Mouse (Mus musculus) macrophage (primary cell): ENCODE measurements around the gene I0C0044D17Rik. TPM values are rescaled to one million over a fixed set of nuclear protein-coding genes. Genes with fewer than 3 reads are reported as not detected.
"Not testable (repeated sequence)": the region's sequence is repeated elsewhere in the genome, so short reads cannot be mapped to it uniquely, and the experiment has no call there.

Source experiments
- H3K27ac ChIP-seq: fragments of 350-480 bp; formaldehyde crosslinking; 2 replicates; pipeline ENCODE4 v1.9.0; 2021
- H3K36me3 ChIP-seq: fragments of 350-480 bp; formaldehyde crosslinking; 2 replicates; pipeline ENCODE4 v1.9.0; 2021; ENCODE audit errors: inconsistent target
- H3K4me3 ChIP-seq: fragments of 350-480 bp; formaldehyde crosslinking; 2 replicates; pipeline ENCODE4 v1.9.0; 2021; ENCODE audit errors: inconsistent target
- H3K79me2 ChIP-seq: fragments of 350-480 bp; formaldehyde crosslinking; 2 replicates; pipeline ENCODE4 v1.9.0; 2021; ENCODE audit errors: inconsistent target
- WGBS: methylation state at CpG from one replicate; pipeline ENCODE4 v1.1.7; 2026; ENCODE audit warnings: inconsistent platforms; ENCODE audit not compliant: missing documents; 5-methylcytosine and 5-hydroxymethylcytosine counted together
- polyA plus RNA-seq: library from polyadenylated mRNA; stranded (reverse); fragments of 250-400 nt; gene quantifications from 3 replicates; pipeline ENCODE4 v1.2.4, GENCODE M21; 2018; ENCODE audit warnings: inconsistent platforms

I0C0044D17Rik gene
- polyA plus RNA-seq, 1 experiment from 2014 or later = not detected

- WGBS = 88% methylated on average over 7 of the region's 7 CpGs
- H3K36me3 ChIP-seq = no peaks in the 10 kb centered on the region
- H3K79me2 ChIP-seq = no peaks in the 10 kb centered on the region
- no peak overlapping the region for H3K27ac ChIP-seq
- H3K4me3 ChIP-seq = no peak overlapping the region
Measured at GRCm38 (mm10) chr4:98843906-98844597, 20.4 kb upstream of the I0C0044D17Rik start.

GRCm38 (mm10) chr4:98841251-98841650, 17.6 kb upstream of the I0C0044D17Rik start:
- not testable (repeated sequence) for H3K4me3 ChIP-seq, H3K79me2 ChIP-seq, H3K36me3 ChIP-seq, H3K27ac ChIP-seq
- 87% methylated on average over 6 of the region's 6 CpGs for WGBS

DNA sequence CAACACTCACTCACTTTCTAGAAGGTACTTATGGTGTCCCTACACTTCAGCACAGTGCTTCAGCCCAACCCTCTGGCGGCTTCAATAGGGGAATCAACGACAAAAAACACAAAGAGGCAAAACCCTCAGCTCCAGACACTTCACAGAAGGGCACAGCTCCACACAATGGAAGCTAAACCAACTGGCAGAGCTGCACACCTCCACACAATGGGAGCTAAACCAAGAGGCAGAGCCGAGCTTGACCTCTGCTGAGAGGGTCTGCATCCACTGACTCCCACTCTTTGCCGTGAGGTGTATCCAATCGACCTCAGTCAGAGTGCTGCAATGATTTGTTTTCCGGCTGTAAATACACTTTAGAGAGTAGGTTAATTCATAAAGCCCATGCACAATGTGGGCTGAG, 16.9 kb upstream of the I0C0044D17Rik start:
- 82% methylated on average over 6 of the region's 6 CpGs for WGBS
- Histone ChIP-seq H3K27ac (no peak overlapping the region), H3K36me3 (no peaks in the 10 kb centered on the region), H3K4me3 (no peak overlapping the region), H3K79me2 (no peaks in the 10 kb centered on the region)

DNA sequence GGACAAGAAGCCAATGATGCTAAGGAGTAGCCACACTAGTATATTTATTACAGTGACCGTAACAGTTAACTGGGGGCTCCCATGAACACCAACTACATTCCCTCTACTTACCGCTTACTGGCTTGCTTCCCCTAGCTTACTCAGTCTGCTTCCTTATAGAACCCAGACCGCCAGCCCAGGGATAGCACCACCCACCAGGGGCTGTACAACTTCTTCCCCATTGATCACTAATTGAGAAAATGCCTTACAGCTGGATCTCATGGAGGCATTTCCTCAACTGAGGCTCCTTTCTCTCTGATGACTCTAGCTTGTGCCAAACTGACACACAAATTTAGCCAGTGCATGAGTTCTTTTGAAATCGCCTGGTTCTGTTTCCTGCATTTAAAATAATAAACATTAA, 15.3 kb upstream of the I0C0044D17Rik start:
- Histone ChIP-seq H3K79me2 (no peaks in the 10 kb centered on the region), H3K4me3 (no peak overlapping the region), H3K36me3 (no peaks in the 10 kb centered on the region), H3K27ac (no peak overlapping the region)
- 88% methylated on average over 4 of the region's 4 CpGs for WGBS

DNA sequence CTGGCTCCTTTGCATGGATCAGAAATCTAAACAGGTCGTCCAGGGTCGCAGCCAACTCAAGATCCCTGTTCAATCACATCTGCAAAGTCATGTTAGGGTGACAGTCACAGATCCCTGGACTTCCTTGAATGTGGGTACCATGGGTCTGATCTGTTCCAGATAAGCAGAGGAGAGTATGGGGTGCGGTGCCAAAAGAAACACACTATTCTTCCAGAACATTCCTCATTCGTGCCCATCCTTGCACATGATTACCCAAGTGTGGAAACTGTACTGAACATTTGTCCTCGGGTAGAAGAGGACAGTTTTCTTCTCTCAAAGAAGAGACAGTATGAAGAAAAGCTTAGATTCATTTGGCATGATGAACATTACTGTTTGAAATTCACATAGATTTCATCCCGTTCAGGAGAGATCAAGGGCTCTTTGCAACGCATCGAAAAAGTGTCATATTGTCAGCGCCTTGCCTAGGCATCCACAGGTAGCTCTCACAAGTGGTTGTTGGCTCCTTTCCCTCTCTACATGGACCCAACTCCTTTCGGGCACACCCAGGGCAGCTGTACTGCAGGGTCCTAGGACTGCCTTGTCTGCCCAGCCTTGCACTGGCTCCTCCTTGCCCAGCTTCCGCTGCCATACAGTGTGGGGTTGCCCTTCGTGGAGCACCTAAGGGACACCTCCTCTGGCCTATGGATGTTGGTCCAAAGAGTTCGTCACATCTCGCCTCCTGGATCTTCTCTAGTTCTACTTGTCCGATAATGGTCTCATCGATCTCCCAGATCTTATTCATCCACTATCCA, 14.3 kb upstream of the I0C0044D17Rik start:
- H3K27ac ChIP-seq = no peak overlapping the region
- H3K79me2 ChIP-seq = no peaks in the 10 kb centered on the region
- H3K4me3 ChIP-seq = no peak overlapping the region
- 88% methylated on average over 16 of the region's 16 CpGs for WGBS
- H3K36me3 ChIP-seq = no peaks in the 10 kb centered on the region

DNA sequence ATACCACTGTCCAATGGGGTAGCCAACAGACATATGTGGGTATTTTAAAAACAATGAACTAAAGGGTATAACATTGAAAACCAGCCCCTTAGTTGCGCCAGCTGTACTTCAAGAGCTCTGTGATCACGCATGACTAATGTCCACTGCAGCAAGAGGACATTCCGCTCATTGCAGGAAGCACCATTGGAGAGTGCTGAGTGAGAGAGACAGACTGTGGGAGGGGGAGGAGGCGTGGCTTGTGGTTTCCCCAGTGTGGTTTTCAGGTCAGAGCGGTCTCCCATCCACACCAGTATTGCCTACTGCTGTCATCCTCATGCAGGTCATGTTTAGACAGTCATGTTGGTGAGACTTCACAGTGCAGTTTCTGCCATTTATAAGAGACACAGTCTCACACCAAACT, 12.9 kb upstream of the I0C0044D17Rik start:
- Histone ChIP-seq H3K27ac (no peak overlapping the region), H3K79me2 (no peaks in the 10 kb centered on the region), H3K36me3 (no peaks in the 10 kb centered on the region), H3K4me3 (no peak overlapping the region)
- 23% methylated on average over 5 of the region's 5 CpGs for whole genome bisulfite sequencing

- Histone ChIP-seq H3K79me2 (no peaks in the 10 kb centered on the region), H3K4me3 (no peak overlapping the region), H3K36me3 (no peaks in the 10 kb centered on the region), H3K27ac (no peak overlapping the region)
- 91% methylated on average over 4 of the region's 4 CpGs for WGBS
Measured at GRCm38 (mm10) chr4:98834782-98835181, 11.1 kb upstream of the I0C0044D17Rik start.

DNA sequence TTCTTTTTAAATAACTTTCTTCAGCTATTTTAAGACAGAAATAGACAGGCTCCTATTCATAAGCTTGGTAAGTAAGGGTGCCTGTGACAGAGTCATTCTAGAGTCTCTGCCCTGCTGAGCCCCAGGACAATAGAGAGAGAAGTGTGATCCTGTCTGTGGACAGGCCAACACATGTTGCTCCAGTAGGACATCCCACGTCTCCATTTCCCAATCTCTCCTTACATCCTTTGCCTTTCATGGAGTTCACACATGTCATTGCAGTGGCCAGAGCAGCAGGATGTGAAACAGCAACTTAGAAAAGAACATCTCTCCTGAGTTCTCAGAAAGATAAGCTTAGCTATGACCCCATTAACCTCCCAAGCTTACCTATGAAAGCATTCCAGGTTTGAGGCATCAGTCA, 8.1 kb upstream of the I0C0044D17Rik start:
- 75% methylated on average over 1 of the region's 1 CpGs for WGBS

GRCm38 (mm10) chr4:98826701-98827100, 3.1 kb upstream of the I0C0044D17Rik start:
- Histone ChIP-seq H3K27ac (no peak overlapping the region), H3K36me3 (no peaks in the 10 kb centered on the region), H3K4me3 (no peak overlapping the region), H3K79me2 (no peaks in the 10 kb centered on the region)
- WGBS = 66% methylated on average over 3 of the region's 3 CpGs

More for the DNA sequence above, 8.1 kb upstream of the I0C0044D17Rik start:
- no peak overlapping the region for H3K27ac ChIP-seq
- no peaks in the 10 kb centered on the region for H3K79me2 ChIP-seq
- H3K36me3 ChIP-seq = no peaks in the 10 kb centered on the region
- no peak overlapping the region for H3K4me3 ChIP-seq

DNA sequence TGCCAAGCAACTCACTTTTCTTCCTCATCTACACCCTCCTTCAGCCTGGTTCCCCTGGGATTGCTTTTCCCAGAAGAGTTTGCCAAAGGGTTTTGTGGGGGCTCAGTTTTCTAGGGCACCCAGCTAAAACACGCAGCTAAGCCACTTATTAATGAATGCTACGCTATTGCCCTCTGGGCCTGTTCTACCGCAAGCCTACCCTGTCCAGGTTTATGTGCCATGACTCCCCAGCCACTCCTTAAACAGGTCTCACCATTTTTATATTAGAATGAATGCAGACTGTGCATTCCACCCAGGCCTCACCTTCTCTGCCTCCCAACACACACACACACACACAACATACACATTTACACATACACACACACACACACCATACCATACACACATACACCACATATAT, 593 bp downstream of the I0C0044D17Rik start:
- Histone ChIP-seq H3K36me3 (no peaks in the 10 kb centered on the region), H3K4me3 (no peak overlapping the region), H3K27ac (no peak overlapping the region), H3K79me2 (no peaks in the 10 kb centered on the region)
- WGBS = 97% methylated on average over 3 of the region's 3 CpGs

GRCm38 (mm10) chr4:98822478-98822877, 1.2 kb downstream of the I0C0044D17Rik start:
- no peak overlapping the region for H3K27ac ChIP-seq
- H3K4me3 ChIP-seq = no peak overlapping the region
- H3K36me3 ChIP-seq = no peaks in the 10 kb centered on the region
- H3K79me2 ChIP-seq = no peaks in the 10 kb centered on the region
- 61% methylated on average over 3 of the region's 3 CpGs for WGBS

DNA sequence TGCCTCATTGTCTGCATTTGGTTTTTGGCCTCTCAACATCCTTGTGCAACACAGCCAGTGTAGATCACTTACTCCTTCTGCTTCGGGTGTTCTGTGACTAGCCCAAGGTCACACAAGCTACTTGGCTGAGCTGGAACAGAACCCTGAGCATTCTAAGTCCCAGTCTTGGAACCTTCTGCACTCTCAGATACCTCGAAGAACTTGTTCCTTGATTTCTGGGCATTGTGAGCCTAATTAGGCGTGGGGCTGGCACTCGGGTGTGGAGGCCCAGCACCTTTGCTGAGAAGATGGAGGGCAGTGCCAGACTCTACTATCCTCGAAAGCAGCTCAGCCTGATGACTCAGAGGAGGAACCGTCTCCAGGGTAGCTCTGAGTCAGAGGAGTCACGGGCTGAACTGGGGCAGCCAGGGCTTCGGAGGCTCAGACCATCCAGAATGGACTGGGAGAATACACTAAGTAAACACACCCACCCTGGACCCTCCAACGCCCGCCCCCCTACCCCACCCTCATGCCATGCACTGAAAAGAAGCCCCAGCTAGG, 4.4 kb downstream of the I0C0044D17Rik start:
- Histone ChIP-seq H3K79me2 (no peaks in the 10 kb centered on the region), H3K36me3 (no peaks in the 10 kb centered on the region), H3K27ac (no peak overlapping the region), H3K4me3 (no peak overlapping the region)
- WGBS = 66% methylated on average over 10 of the region's 10 CpGs

DNA sequence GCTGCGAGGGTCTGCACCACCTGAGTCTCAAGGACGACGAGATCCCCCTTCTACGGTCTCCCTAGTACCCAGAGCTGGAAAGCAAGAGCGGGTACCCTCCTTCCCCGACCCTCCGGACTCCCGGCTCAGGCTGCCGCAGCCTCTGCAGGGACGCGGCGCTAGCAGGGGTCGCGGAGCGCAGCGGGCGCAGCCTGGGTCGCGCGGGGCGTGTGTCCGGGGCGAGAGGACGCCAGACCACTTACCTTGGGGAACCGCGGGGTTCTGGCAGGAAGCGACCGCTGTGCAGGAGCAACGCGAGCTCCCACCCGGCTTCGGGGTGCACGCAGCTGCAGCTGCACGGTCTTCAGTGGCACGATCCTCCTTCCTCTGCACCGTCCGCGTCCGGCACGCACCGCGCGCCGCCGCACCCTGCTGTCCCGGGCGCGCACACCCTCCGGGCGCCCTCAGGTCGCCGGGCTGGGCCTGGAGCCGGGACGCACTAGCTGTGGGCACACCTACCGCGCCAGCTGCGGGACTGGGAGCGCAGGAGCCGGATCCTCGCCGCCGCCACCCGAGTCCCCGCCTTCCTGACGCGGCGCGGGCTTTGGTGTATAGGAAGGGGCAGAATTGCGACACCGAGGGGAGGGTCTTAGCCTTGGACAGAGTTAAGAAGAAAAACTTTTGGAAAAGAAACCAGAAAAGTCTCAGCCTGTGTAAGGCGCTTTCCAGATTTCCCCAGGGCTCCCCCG, 6.3 kb downstream of the I0C0044D17Rik start, which contains the start of gene Kank4:
Gene Kank4, minus strand, starts transcription at position 354 of the 728 bp plus-strand sequence.
- H3K27ac ChIP-seq = no peak within 1 kb of the TSS
- H3K36me3 ChIP-seq = no peaks in the 10 kb centered on the region
- H3K4me3 ChIP-seq = no peak within 1 kb of the TSS
- H3K79me2 ChIP-seq = no peaks in the 10 kb centered on the region
- WGBS = 2% methylated on average over 53 of the region's 72 CpGs

GRCm38 (mm10) chr4:98816807-98817183, 6.8 kb downstream of the I0C0044D17Rik start:
- H3K79me2 ChIP-seq = no peaks in the 10 kb centered on the region
- no peaks in the 10 kb centered on the region for H3K36me3 ChIP-seq
- H3K4me3 ChIP-seq = no peak overlapping the region
- 6% methylated on average over 14 of the region's 14 CpGs for WGBS
- no peak overlapping the region for H3K27ac ChIP-seq
